Mouse (Mus musculus): ENCODE data around the gene Nup155. TPM values are rescaled to one million over a fixed set of nuclear protein-coding genes. Genes with fewer than 3 reads are reported as not detected.
"Not testable (repeated sequence)": the region's sequence is repeated elsewhere in the genome, so short reads cannot be mapped to it uniquely, and the experiment has no call there.

Gene Nup155
- 10 to 100 TPM; 21.5 to 21.6 TPM for total RNA-seq (2021)
- long read RNA-seq, experiment 1, full-length matches to known transcripts = 4 of 6 reads
- long read RNA-seq, experiment 1, partial matches to known transcripts = 0 of 6 reads
- long read RNA-seq, experiment 1, other reads (novel, unspliced or antisense) = 2 of 6 reads
- long read RNA-seq, experiment 2, full-length matches to known transcripts = 4 of 7 reads
- long read RNA-seq, experiment 2, partial matches to known transcripts = 3 of 7 reads
- long read RNA-seq, experiment 2, other reads (novel, unspliced or antisense) = 0 of 7 reads

DNA sequence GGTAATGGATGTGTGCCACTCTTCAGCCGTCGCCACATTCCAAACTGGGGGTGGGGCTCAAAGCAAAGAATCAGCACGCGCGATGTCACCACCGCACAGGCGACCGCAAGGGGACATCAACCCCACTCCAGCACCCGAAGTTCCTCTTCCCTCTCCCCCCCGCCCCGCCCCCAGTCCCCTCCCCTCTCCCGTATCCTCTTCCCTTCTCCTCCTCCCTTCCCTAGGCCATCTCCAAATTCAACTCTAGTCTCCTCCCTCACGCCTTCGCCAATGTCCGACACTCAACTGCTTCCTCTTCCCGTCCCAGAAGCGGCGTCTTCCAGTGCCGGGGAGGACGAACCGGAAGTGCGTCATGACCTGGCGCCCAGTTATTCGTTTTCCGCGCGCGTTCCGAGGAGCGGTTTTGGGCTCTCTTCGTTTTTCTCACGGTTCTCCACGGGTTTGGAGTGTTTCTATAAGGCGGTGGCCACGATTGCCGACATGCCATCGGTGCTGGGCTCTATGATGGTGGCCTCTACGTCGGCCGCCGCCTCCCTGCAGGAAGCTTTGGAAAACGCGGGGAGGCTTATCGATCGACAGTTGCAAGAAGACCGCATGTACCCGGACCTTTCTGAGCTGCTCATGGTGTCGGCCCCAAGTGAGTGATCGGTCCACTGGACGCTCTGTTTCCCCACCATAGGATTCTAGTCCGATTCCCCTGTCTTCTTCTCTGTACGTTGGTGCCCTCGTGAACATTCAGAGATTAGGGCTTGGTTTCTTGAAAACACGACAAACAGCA, at the start of gene Nup155:
Nup155 (plus strand) TSS at position 308 of the 778 bp plus-strand sequence.
- peak; percentile 80 to 93 for DNase-seq (ENCODE audit: low spot score in 2 of 2)

DNA sequence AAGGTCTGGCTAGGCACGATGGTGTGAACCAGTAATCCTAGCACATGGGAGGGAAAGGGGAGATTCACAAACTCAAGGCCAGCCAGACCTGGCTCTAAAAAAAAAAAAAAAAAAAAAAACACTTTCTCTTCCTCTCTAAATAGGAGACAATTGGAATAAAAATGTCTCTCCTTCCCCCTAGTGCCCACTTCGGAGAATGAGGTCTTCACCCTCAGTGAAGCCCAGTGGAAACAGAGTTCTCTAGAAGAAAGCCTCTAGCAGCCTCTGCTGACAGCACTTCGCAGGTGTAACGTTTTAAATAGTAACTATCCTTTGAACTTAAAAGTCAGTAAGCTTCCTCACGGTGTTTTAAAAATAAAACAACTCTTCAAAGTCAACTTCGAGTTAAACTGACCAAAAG, 43.9 kb upstream of the Nup155 start:
- no peak for DNase-seq (ENCODE audit: low spot score in 2 of 2)

DNA sequence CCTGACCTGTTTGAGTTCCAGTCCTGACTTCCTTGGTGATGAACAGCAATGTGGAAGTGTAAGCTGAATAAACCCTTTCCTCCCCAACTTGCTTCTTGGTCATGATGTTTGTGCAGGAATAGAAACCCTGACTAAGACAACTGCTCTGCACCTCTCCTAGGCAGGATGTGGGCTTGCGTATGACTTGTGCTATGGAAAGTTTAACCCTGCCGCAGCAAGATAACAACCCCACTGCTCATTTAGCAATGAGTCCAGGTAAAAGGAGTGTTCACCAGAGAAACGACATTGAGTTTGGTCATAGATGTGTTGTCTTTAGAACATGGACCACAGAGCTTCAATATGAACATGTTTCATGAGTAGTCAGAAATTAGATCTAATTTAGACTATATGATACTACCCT, 35.9 kb upstream of the Nup155 start:
- not testable (repeated sequence) for DNase-seq (ENCODE audit: low spot score in 2 of 2)

DNA sequence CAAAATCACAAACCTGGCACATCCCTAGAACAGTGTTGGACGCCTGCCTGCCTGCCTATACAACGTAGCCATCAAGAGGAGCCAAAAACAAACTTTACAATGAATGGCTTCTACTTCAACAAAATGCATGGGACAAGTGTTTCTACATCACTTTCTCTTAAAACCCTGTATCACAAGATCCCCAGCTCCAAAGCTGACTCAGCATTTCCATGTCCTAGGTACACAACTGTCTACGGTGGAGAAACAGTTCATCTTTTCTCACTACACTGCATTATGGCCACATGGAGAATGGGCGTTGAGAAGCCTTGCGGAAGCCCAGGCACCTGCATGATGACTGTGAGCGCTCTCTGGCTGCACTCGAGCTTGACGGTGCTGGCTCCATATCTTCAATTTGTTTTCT, 26.9 kb upstream of the Nup155 start:
- DNase-seq (ENCODE audit: low spot score in 2 of 2) = no peak

DNA sequence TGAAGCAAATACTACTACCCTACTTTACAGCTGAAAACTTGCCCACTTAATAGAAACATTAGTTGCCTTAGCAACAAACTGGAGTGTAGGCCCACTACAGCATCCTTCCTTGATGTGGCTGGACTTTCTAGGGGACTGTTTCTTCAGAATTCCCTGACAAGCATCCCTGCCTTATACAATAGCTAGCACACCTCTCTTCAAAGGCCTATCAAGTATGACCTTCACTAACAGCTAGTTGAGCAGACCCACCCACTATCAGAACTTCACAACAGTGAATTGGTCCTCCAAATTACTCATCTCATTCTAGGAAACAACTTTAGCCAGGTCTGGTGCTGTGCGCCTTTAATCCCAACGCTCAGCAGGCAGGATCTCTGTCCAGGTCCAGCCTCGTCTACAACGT, 21.8 kb upstream of the Nup155 start:
- DNase-seq (ENCODE audit: low spot score in 2 of 2) = no peak

DNA sequence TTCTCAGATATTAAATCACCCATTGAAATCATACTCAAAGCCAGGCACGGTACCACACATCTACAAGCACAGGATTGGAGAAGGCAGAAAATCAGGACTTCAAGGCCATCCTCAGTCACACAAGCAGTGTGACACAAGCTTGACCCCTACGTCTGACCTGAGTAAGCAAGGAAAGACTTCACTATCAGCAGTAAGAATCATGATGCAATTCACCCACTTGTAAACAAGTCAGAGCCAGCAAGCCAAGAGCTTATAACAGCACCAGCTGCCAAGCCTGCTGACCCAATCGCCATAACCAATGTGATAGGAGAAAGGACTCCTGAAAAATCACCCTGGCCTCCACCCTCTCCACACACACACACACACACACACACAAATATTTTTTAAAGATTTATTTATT, 20.4 kb upstream of the Nup155 start:
- no peak for DNase-seq (ENCODE audit: low spot score in 2 of 2)

DNA sequence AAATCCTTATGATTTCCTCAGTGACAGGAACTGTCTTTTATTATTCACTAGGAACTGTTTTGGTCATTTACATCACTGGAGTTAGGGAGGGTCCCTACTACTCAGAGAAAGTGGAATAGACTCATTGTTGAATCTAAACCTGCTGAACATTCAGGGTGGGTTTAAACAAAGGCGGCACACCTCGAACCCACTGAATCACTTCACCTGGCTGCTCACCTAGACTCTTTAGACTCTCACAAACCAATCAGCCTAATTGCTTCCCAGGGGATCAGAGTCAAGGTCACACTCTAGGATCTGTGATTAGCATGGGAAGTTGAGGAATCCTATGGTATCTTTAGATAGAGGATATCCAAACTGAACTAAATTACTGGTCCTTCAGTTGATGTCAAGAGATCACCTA, 18.4 kb upstream of the Nup155 start:
- DNase-seq (ENCODE audit: low spot score in 2 of 2) = no peak

DNA sequence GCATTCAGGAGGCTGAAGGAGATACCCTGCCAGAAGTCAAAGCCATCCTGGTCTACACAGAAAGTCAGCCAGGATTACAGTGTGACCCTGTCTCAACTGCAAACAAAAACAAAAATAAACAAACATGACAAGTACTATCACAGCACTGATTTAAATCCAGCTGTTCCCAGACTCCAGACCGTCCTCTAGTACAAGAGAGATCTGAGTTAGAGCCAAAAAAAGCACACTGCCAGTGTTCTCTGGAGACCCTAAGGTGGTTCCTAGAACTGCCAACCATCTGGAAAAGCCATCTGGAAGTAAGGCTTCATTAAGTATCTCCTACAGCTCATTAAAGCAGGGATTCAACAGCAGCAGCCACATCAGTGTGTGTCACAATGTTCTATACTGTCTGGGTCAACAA, 16.4 kb upstream of the Nup155 start:
- not testable (repeated sequence) for DNase-seq (ENCODE audit: low spot score in 2 of 2)

DNA sequence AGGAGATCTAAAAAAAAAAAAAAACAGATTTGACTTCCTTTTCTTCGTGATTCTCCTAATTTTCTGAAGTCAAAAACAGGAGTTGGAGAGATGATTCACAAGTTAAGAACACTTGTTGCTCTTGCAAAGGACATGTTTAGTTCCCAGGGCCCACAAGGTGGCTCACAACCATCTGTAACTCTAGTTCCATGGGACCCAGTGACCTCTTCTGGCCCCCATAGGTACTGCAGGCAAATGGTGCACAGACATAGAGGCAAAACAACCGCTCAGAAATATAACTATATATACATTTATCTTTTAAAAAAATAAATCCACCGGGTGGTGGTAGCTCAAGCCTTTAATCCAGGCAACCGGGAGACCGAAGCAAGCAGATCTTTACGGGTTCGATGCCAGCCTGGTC, 11.2 kb upstream of the Nup155 start:
- peak in 1 of 2 experiments; percentile 33 for DNase-seq (ENCODE audit: low spot score in 2 of 2)

DNA sequence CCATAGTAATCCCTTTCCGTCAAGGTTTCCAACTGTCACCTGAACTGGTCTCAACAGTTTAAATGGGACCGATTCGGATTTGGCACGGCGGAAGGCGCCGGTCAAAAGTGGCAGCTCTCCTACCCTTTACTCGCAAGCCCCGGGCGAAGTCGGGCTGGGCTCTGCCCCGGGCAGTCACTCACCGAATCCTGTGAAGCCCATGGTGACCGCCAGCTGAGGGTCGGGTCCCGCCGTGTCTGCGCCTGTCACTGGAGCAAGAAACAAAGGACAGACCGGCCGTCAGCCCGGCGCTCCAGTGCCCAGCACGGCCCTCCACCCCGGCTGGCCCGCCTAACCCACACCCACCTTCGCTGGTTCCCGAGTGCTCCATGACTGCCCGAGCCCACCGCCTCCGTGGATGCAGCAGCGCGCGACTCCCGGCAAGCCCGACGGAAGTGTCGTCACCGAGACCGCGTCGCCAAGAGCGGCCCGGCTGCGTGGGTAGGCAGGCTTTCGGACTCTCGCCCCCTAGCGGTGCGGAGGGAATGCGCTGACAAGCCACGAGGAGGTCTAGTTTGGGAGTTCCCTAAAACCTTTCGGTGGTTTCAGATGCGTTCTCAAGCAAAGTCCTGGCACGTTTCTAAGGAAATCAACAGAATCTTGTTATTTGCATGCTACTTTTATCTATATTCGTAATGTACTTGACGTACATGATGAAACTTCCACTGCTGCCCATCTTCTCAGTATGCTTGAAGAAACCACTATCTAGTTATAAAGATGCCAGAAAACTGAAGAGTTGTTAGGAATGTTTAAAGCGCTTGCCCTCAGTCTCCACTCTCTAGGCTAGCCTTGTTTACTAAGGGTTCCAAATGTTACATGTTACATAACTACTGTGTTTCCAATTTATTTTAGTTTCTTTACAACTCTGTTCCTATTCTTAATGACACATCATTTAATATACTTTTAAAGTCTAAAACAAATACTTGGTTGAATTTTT, 10.0 kb upstream of the Nup155 start, which contains the start of gene Wdr70:
Wdr70 (minus strand) TSS at position 436 of the 976 bp plus-strand sequence.
- peak; percentile 94 to 98 for DNase-seq (ENCODE audit: low spot score in 2 of 2)

DNA sequence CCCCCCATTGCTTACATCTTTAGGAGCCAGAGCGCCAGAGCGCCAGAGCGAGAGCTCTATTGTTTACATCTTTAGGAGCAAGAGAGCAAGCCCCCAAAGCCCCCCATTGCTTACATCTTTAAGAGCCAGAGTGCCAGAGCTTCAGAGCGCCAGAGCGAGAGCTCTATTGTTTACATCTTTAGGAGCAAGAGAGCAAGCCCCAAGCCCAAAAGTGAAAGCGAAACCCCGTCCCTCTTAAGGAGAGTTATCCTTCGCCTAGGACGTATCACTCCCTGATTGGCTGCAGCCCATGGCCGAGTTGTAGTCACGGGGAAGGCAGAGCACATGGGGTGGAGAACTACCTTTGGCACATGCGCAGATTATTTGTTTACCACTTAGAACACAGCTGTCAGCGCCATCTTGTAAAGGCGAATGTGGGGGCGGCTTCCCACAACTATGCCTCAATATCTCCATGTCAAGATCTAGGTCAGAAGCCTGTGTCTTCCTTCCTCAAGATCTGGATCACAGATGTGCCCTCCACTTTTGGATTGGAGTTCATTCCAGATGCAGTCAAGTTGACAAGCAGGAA, 7.0 kb upstream of the Nup155 start:
- not testable (repeated sequence) for DNase-seq (ENCODE audit: low spot score in 2 of 2)

DNA sequence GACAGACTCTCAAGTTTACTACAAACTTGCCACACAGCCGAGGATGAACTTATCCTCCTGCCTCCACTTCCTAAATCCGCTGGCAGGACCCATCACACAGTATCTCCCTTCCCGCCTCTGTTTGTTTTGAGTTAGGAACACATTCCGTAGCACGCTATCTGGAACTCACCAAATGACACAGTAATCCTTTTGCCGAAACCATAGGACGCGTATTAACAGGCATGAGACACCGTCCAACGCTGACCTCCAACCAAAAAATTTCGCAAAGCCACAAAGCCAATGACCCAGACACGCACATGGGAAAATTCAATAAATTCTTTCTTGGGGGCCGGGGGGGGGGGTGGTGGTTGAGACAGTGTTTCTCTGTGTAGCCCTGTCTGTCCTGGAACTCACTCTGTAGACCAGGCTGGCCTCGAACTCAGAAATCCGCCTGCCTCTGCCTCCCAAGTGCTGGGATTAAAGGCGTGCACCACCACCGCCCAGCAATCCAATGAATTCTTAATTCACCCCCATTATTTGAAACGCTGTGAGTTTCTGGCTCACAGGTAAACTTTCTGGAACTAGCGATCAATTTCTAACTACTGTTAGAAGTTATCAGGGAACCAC, 610 bp upstream of the Nup155 start:
- no peak for DNase-seq (ENCODE audit: low spot score in 2 of 2)

DNA sequence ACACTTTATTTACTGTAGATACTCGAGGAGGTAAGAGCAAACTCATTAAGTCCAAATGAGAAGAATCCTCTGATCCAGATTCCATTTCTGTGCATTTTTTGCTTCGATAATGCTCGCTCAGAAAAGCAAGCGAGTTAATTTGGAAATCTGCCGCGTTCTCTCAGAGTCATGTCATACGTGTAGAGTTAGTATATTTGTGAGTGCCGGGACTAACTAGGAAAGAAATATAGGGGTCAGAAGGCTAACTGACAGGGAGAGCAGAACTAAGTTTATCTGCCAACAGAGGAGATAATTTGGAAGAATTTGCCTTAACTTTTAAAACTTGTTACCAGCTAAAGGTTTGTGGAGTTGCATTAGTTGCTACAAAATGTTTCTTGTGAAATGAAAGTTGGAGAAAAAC, 709 bp downstream of the Nup155 start:
- no peak for DNase-seq (ENCODE audit: low spot score in 2 of 2)

DNA sequence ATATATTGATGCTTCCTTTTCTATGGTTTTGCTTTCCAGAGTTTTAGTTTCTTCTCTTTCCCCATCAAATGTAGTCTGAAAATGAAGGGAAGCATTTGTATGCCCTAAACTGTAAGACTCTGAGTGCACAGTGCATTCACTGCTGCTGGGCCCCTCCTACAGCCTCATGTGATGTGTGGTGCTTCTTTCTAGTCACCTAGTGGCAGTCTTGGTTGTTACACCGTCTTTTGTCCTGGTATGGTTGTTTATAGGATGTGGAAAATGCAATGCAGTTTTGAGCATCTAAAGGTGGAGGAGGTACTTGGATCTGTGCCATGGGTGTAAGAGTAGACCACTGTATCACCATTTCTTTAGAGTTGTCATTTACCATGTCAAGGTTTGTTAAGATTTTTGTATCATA, 20.2 kb downstream of the Nup155 start:
- DNase-seq (ENCODE audit: low spot score in 2 of 2) = no peak

DNA sequence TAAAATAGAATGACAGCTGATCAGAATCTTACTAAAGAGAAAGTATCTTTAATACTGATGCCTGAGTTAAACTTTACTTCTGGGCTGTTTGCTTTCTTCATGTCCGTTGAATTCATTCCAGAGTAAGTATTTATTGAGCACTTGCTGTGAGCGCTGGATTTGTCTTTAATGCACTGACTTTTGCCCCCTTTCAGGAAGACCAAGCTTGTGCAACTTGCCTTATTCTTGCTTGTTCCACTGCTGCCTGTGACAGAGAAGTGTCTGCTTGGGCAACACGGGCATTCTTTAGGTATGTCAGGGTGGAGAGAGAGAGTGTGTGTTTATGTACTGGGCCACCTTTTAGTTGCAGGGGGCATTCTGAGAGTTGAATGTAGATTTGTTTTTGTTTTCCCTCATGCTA, 22.2 kb downstream of the Nup155 start:
- DNase-seq (ENCODE audit: low spot score in 2 of 2) = no peak

DNA sequence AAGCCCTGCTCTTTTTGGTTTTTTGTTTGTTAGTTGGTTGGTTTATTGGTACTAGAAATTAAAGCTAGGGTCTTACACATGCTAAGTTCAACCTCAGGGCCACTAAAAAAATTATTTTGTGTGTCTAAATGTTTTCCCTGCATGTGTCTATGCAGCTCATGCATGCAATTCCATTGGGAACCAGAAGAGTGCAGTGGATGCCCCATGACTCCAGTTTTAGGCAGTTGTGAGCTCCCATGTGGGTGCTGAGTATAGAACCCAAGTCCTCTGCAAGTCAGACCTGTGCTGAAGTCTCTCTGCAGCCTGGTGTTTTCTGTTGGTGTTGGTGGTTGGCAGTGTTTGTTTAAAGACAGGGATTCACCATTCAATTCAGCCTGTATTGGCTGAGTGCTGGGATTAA, 22.7 kb downstream of the Nup155 start:
- DNase-seq (ENCODE audit: low spot score in 2 of 2) = no peak

DNA sequence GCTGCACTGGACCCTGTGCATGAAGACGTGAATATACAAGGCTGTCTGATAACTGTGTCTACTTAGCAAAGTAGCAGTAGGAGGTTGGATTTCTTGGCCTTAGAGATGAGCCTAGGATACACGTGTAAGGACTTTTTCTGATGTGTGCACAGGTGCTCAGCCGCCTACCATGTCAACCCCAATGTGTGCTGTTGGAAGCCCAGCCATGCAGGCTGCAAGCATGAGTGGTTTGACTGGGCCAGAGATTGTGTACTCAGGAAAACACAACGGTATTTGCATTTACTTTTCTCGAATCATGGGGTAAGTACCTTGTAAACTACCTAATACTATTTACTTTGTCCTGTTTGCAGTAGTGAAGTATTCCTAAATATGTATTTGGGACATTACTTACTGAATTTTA, 26.5 kb downstream of the Nup155 start:
- DNase-seq (ENCODE audit: low spot score in 2 of 2) = no peak

DNA sequence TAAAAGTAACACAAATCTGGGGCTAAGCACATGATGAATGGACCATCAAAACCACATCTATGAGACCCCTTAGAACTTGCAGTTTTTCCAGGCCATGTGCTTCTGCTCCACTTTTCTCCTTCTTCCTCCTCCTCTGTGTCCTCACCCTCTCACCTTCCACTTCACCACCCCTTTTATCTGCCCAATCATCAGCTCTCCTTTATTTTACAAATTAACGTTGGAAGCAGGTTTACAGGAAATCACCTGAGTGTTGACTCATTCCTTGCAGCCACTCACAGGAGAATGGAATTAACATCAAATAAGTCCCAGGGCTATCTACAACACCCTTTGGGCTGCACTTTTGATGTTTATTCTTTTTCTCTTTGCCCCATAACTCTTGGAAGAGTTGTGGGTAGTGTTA, 52.8 kb downstream of the Nup155 start:
- no peak for DNase-seq (ENCODE audit: low spot score in 2 of 2)

DNA sequence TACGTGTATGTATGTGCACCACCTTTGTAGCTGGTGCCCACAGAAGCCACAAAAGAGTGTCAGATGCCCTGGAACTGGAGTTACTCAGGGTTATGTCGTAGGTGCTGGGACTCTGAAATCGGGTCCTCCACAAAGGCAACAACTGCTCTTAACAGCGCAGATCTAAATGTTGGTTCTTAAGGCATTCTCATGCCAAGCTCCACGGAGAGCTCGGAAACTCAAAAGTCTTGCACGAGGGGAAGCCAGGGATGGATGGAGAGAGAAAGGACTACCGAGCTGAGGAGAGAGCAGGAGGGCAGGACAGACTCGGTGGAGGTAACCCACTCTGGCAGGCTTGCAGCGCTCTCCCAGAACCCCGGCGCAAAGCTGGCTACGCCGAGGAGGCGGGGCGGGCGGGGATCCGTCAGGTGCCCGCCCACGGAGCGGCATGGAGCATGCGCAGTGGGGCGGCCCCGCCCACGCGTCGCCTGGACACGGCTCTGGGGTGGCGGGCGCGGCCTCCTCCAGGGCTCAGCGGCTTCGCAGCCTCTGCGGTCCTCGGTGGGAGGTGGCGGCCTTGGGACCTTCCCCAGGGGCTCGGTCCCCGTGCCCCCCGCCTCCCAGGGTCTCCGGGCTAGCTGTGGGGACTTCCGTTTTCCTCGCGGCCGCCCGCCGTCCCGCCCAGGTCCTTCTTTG, 59.7 kb downstream of the Nup155 start, which contains the start of gene Cplane1:
Cplane1 (plus strand) TSS at position 516 of the 675 bp plus-strand sequence.
- DNase-seq (ENCODE audit: low spot score in 2 of 2) = peak; percentile 94 to 95

DNA sequence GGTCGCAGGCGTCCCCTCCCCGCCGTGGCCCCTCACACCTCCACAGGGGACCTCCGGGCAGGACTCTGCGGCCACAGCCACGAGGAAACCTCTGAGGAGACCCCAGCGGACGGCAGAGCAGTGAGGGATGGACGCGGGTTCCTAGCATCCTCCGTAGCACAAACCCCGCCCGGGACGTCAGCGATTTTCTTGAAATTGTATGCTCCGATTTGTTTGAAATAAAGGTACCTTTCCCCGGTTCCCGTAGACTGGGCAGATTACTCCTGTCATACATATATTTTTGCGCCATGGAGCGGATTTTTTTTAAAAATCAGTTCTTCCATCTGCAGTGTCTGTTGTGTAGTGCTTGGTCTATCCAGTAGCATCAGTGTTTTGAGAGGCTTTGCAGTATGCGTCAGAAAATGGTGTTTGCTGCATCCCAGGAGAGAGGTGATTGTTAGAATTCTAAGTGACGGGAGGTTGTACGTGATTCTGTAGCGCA, 60.2 kb downstream of the Nup155 start:
- DNase-seq (ENCODE audit: low spot score in 2 of 2) = peak in 1 of 2 experiments; percentile 42
